Mouse (Mus musculus): ENCODE measurements around the gene Armc9. TPM values are rescaled to one million over a fixed set of nuclear protein-coding genes. Genes with fewer than 3 reads are reported as not detected.

Gene Armc9
- polyA plus RNA-seq, 1 experiment from 2014 or later = 41.2 TPM

DNA sequence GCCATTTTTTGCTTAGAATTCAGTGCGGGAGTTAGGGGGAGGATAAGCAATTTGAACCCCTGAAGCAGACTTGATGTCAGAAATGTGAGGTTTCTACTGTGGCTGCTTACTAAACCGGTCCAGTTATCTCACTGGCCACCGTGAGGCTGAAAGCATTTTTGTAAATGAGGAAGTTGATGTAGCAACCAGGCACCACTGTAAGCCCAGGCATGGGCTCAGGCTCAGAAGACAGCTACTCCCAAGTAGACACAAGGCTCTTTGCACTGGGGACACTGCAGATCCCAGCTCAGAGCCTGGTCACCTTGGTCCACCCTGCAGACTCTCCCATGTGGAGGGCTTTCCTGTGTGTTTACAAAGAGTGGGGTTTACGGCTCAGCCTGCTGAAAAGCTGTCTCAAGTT, 79.2 kb downstream of the Armc9 start:
- 79% methylated on average over 4 of the region's 4 CpGs for WGBS
- H3K9me3 ChIP-seq = no peaks in the 10 kb centered on the region
- no peak overlapping the region for H3K4me2 ChIP-seq (replicated peaks)
- H3K27me3 ChIP-seq = no peaks in the 10 kb centered on the region
- H3K9ac ChIP-seq (replicated peaks) = no peak overlapping the region
- no peak overlapping the region for H3K4me3 ChIP-seq
- H3K36me3 ChIP-seq = no peaks in the 10 kb centered on the region
- no peak overlapping the region for H3K27ac ChIP-seq (replicated peaks)
- no peaks in the 10 kb centered on the region for H3K4me1 ChIP-seq
- no peak for ATAC-seq (ENCODE audit: low FRiP score, low read depth)

DNA sequence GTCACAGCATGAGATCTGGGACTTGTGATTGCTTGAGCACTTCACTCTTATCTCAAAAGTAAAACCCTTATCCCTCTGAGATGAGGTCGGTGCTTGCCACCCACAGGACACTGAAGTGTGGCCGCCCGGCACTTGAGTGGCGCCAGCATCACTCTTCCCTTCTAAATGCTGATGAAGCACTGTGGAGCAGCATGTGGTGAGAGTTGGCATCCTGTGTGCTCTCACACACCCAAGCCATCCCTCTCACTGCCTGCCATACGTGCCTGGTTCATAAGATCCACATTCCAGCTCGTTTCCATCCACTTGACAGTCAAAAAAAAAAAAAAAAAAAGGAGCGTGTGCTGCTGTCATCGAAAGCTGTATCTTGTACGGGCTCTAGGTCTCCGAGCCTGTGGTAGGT, 80.5 kb downstream of the Armc9 start:
- H3K27ac ChIP-seq (replicated peaks) = no peak overlapping the region
- no peaks in the 10 kb centered on the region for H3K27me3 ChIP-seq
- H3K9me3 ChIP-seq = no peaks in the 10 kb centered on the region
- ATAC-seq (ENCODE audit: low FRiP score, low read depth) = no peak
- no peaks in the 10 kb centered on the region for H3K36me3 ChIP-seq
- no peaks in the 10 kb centered on the region for H3K4me1 ChIP-seq
- no peak overlapping the region for H3K4me3 ChIP-seq
- H3K9ac ChIP-seq (replicated peaks) = no peak overlapping the region
- WGBS = 91% methylated on average over 10 of the region's 10 CpGs
- H3K4me2 ChIP-seq (replicated peaks) = no peak overlapping the region

GRCm38 (mm10) chr1:86236442-86236841, 81.9 kb downstream of the Armc9 start:
- H3K27ac ChIP-seq (replicated peaks) = no peak overlapping the region
- H3K27me3 ChIP-seq = no peaks in the 10 kb centered on the region
- no peaks in the 10 kb centered on the region for H3K36me3 ChIP-seq
- H3K4me3 ChIP-seq = no peak overlapping the region
- H3K4me1 ChIP-seq = no peaks in the 10 kb centered on the region
- no peaks in the 10 kb centered on the region for H3K9me3 ChIP-seq
- ATAC-seq (ENCODE audit: low FRiP score, low read depth) = no peak
- no peak overlapping the region for H3K4me2 ChIP-seq (replicated peaks)
- 82% methylated on average over 10 of the region's 10 CpGs for WGBS
- no peak overlapping the region for H3K9ac ChIP-seq (replicated peaks)

DNA sequence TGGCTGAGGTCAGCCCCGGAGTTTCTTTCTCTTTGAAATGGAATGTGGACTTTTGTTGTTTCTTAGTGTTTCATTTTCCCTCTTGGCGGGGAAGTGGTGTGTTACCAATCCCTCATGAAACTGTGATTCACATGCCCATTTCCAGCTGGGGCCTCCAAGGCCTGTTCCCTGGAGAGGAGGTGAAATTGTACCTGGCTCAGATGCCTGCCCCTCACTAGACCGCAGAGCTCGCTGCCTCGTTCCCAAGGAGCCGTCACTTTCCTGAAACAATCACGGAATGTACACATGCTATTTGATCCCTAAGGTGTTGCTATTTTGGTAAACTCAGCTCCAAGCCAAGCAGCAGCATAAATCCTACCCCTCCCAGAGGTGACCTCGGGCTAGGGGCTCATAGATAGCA, 84.4 kb downstream of the Armc9 start:
- Histone ChIP-seq H3K4me2 (replicated peaks) (no peak overlapping the region), H3K9me3 (no peaks in the 10 kb centered on the region), H3K27me3 (no peaks in the 10 kb centered on the region), H3K4me3 (no peak overlapping the region), H3K9ac (replicated peaks) (no peak overlapping the region), H3K27ac (replicated peaks) (no peak overlapping the region), H3K4me1 (no peaks in the 10 kb centered on the region), H3K36me3 (no peaks in the 10 kb centered on the region)
- 90% methylated on average over 8 of the region's 8 CpGs for WGBS
- no peak for ATAC-seq (ENCODE audit: low FRiP score, low read depth)

DNA sequence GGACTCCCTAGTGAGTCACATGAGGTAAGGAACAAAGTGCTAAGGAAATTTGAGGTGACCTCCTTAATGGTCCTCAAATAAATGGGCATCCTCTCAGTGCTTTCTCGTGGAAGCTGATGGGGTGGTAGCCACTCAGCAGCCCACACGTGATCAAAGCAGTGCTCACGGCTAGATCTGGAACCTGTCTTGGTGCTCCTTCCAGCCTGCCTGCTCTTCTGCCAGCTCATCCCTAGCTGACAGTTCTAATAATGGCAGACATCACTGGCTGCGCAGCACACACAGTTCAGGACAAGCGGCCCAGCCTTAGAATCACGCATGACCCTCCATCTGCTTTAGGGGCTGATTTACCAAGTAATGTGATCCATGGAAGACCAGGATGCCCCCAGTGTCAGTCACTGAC, 85.3 kb downstream of the Armc9 start:
- no peak overlapping the region for H3K27ac ChIP-seq (replicated peaks)
- H3K27me3 ChIP-seq = no peaks in the 10 kb centered on the region
- 88% methylated on average over 6 of the region's 6 CpGs for WGBS
- peaks cover 6% of the 10 kb centered on the region for H3K36me3 ChIP-seq
- no peaks in the 10 kb centered on the region for H3K4me1 ChIP-seq
- H3K4me3 ChIP-seq = no peak overlapping the region
- H3K9me3 ChIP-seq = no peaks in the 10 kb centered on the region
- H3K4me2 ChIP-seq (replicated peaks) = no peak overlapping the region
- no peak for ATAC-seq (ENCODE audit: low FRiP score, low read depth)
- no peak overlapping the region for H3K9ac ChIP-seq (replicated peaks)

DNA sequence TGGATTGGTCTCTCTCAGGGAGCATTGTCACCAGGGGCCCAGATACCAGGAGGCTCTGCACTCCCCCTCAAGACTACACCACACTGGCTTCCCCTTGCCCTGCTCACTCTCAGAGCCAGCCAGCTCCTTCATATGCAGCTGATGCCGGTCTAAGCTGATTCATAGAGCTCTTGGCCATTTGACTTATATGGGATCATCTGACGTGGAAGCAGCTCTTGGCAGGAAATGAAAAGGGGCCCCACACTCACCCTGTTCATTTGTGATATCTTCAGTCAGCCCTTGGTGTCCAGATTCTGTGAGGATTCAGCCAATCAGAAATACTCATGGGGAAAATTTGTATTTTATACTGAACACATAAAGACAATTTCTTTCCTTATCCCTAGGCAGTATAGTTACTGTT, 86.4 kb downstream of the Armc9 start:
- peaks cover 15% of the 10 kb centered on the region for H3K36me3 ChIP-seq
- H3K27me3 ChIP-seq = no peaks in the 10 kb centered on the region
- no peak overlapping the region for H3K9ac ChIP-seq (replicated peaks)
- WGBS = 81% methylated on average over 2 of the region's 2 CpGs
- no peak overlapping the region for H3K4me3 ChIP-seq
- no peak for ATAC-seq (ENCODE audit: low FRiP score, low read depth)
- no peak overlapping the region for H3K27ac ChIP-seq (replicated peaks)
- H3K4me2 ChIP-seq (replicated peaks) = no peak overlapping the region
- H3K9me3 ChIP-seq = no peaks in the 10 kb centered on the region
- H3K4me1 ChIP-seq = no peaks in the 10 kb centered on the region

DNA sequence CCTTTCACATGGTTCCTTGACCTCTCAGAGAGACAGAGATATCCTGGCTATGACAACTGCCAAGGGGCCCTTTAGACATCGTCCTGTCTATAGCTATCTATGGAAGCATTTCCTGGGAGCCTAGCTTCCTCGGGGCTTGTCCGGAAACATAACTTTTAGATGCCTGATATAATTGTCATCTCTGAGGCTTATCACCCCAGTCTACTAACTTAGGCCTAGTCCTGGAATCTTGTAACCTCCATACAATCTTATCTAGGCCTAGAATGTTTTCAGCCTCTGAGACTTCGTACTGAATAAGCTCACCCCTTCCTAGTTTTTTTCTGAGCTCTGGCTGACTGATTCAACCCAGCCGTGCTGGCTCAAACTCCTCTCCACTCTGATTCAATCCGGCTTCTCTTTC, 88.9 kb downstream of the Armc9 start:
- Histone ChIP-seq H3K4me2 (replicated peaks) (no peak overlapping the region), H3K27ac (replicated peaks) (no peak overlapping the region), H3K9me3 (no peaks in the 10 kb centered on the region), H3K27me3 (no peaks in the 10 kb centered on the region), H3K4me1 (no peaks in the 10 kb centered on the region), H3K36me3 (peaks cover 15% of the 10 kb centered on the region), H3K9ac (replicated peaks) (no peak overlapping the region), H3K4me3 (no peak overlapping the region)
- ATAC-seq (ENCODE audit: low FRiP score, low read depth) = no peak
- 92% methylated on average over 6 of the region's 6 CpGs for WGBS

- Histone ChIP-seq H3K4me3 (no peak overlapping the region), H3K9me3 (no peaks in the 10 kb centered on the region), H3K27me3 (no peaks in the 10 kb centered on the region), H3K4me2 (replicated peaks) (no peak overlapping the region), H3K4me1 (no peaks in the 10 kb centered on the region), H3K27ac (replicated peaks) (no peak overlapping the region), H3K9ac (replicated peaks) (no peak overlapping the region), H3K36me3 (peaks cover 21% of the 10 kb centered on the region)
- no peak for ATAC-seq (ENCODE audit: low FRiP score, low read depth)
- 92% methylated on average over 6 of the region's 6 CpGs for WGBS
These were observed 90.9 kb downstream of the Armc9 start for GRCm38 (mm10) chr1:86245301-86246085.

DNA sequence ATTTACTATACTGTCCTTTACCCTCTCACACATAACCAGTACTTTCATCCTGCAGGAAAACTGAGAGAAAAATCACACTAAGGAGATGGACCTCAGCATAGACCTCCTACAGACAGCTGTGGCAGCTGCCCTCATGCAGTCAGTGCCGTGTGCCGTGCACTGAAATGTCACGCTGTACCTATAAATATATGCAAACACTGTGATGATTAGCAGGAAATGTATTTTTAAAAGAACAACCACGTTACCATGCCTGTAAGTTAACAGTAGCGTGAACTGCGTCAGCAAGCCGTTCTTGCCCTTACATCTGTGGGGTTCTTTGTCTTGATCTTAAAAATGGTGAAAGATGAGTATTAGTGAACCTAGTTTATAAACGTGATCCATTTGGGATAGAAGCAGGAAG, 98.8 kb downstream of the Armc9 start:
- Histone ChIP-seq H3K4me2 (replicated peaks) (no peak overlapping the region), H3K9ac (replicated peaks) (no peak overlapping the region), H3K4me1 (no peaks in the 10 kb centered on the region), H3K36me3 (peaks cover 13% of the 10 kb centered on the region), H3K9me3 (no peaks in the 10 kb centered on the region), H3K27me3 (no peaks in the 10 kb centered on the region), H3K4me3 (no peak overlapping the region), H3K27ac (replicated peaks) (no peak overlapping the region)
- no peak for ATAC-seq (ENCODE audit: low FRiP score, low read depth)
- WGBS = 93% methylated on average over 8 of the region's 8 CpGs

DNA sequence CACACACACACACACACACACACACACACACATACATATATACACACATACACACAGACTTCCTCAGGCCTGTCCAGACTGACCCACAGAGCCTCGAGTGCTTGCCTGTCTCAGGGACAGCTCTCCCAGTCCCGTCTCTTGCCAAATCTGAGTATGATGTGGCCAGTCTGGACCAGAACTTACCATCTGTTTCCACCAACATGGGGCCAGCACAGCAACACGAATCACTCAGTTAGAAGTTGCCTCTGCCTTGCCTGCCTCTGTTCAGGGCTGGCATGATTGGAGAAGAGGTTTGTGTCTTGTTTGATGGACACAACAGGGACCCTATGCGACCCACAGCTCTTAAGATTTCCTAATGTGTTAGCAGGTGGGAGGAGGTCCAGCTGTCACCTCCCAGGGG, 101.7 kb downstream of the Armc9 start:
- whole genome bisulfite sequencing = 82% methylated on average over 4 of the region's 4 CpGs
- ATAC-seq (ENCODE audit: low FRiP score, low read depth) = no peak

GRCm38 (mm10) chr1:86257228-86257627, 102.6 kb downstream of the Armc9 start:
- Histone ChIP-seq H3K9ac (replicated peaks) (no peak overlapping the region), H3K27ac (replicated peaks) (no peak overlapping the region), H3K4me2 (replicated peaks) (no peak overlapping the region), H3K4me3 (no peak overlapping the region), H3K4me1 (no peaks in the 10 kb centered on the region), H3K36me3 (peaks cover 7% of the 10 kb centered on the region; the same call in 1 of the 2 replicates), H3K9me3 (no peaks in the 10 kb centered on the region), H3K27me3 (no peaks in the 10 kb centered on the region)
- WGBS = 88% methylated on average over 8 of the region's 8 CpGs
- ATAC-seq (ENCODE audit: low FRiP score, low read depth) = no peak

More for the DNA sequence above, 101.7 kb downstream of the Armc9 start:
- no peak overlapping the region for H3K27ac ChIP-seq (replicated peaks)
- H3K4me2 ChIP-seq (replicated peaks) = no peak overlapping the region
- H3K9me3 ChIP-seq = no peaks in the 10 kb centered on the region
- no peaks in the 10 kb centered on the region for H3K4me1 ChIP-seq
- no peaks in the 10 kb centered on the region for H3K27me3 ChIP-seq
- H3K4me3 ChIP-seq = no peak overlapping the region
- peaks cover 7% of the 10 kb centered on the region; the same call in 1 of the 2 replicates for H3K36me3 ChIP-seq
- no peak overlapping the region for H3K9ac ChIP-seq (replicated peaks)

GRCm38 (mm10) chr1:86258171-86258824, 103.7 kb downstream of the Armc9 start:
- Histone ChIP-seq H3K9me3 (no peaks in the 10 kb centered on the region), H3K4me3 (no peak overlapping the region), H3K9ac (replicated peaks) (no peak overlapping the region), H3K27ac (replicated peaks) (no peak overlapping the region), H3K27me3 (no peaks in the 10 kb centered on the region), H3K36me3 (peaks cover 7% of the 10 kb centered on the region; the same call in 1 of the 2 replicates), H3K4me2 (replicated peaks) (no peak overlapping the region), H3K4me1 (no peaks in the 10 kb centered on the region)
- ATAC-seq (ENCODE audit: low FRiP score, low read depth) = no peak
- 73% methylated on average over 7 of the region's 7 CpGs for WGBS
